Mouse (Mus musculus): ENCODE measurements around the gene Saa4. TPM values are rescaled to one million over a fixed set of nuclear protein-coding genes. Genes with fewer than 3 reads are reported as not detected.
A peak's percentile ranks its signal among the peaks of the same experiment; 100 is the strongest.
"Not testable (repeated sequence)": the region's sequence is repeated elsewhere in the genome, so short reads cannot be mapped to it uniquely, and the experiment has no call there.

Gene Saa4
- total RNA-seq, 2 experiments from 2014 or later = not detected

- no peak for DNase-seq (ENCODE audit: low spot score in 2 of 2)
Measured at GRCm38 (mm10) chr7:46716897-46717296, 15.5 kb downstream of the Saa4 start.

GRCm38 (mm10) chr7:46715600-46715999 lies 16.8 kb downstream of the Saa4 start, which contains the start of gene Saa3:
TSS of gene Saa3 (minus strand) at chr7:46715700.
- no peak for DNase-seq (ENCODE audit: low spot score in 2 of 2)

GRCm38 (mm10) chr7:46714518-46714917 lies 17.9 kb downstream of the Saa4 start:
- peak; percentile 50 to 66 for DNase-seq (ENCODE audit: low spot score in 2 of 2)

GRCm38 (mm10) chr7:46712250-46712649 lies 20.2 kb downstream of the Saa4 start:
- DNase-seq (ENCODE audit: low spot score in 2 of 2) = no peak

- DNase-seq (ENCODE audit: low spot score in 2 of 2) = peak; percentile 80 to 82
Measured at GRCm38 (mm10) chr7:46710390-46710844, 22.0 kb downstream of the Saa4 start, which contains the start of gene Saal1. TSS of gene Saal1 (minus strand) at chr7:46710680.

GRCm38 (mm10) chr7:46700521-46701025 lies 31.8 kb downstream of the Saa4 start:
- no peak for DNase-seq (ENCODE audit: low spot score in 2 of 2)

- no peak for DNase-seq (ENCODE audit: low spot score in 2 of 2)
Measured at GRCm38 (mm10) chr7:46696754-46697153, 35.6 kb downstream of the Saa4 start.

GRCm38 (mm10) chr7:46686827-46687226 lies 45.6 kb downstream of the Saa4 start:
- DNase-seq (ENCODE audit: low spot score in 2 of 2) = no peak

GRCm38 (mm10) chr7:46680732-46681131 lies 51.7 kb downstream of the Saa4 start:
- DNase-seq (ENCODE audit: low spot score in 2 of 2) = no peak

- DNase-seq (ENCODE audit: low spot score in 2 of 2) = not testable (repeated sequence)
Measured at GRCm38 (mm10) chr7:46679044-46679443, 53.4 kb downstream of the Saa4 start.

GRCm38 (mm10) chr7:46678417-46678816 lies 54.0 kb downstream of the Saa4 start:
- DNase-seq (ENCODE audit: low spot score in 2 of 2) = no peak

Other genes with a start within 250 kb of the Saa4 start
- gene Sergef, start 92.8 kb downstream of the Saa4 start, total RNA-seq (2021) = 10 to 100 TPM; 49.3 to 53.4 TPM
- under 1 TPM; 0.19 to 0.35 TPM for gene Tph1, start 60.1 kb downstream of the Saa4 start, total RNA-seq (2021)
- gene Saal1, start 21.9 kb downstream of the Saa4 start, total RNA-seq (2021) = 1 to 10 TPM; 9.0 to 9.1 TPM
- gene Saa3, start 16.9 kb downstream of the Saa4 start, total RNA-seq (2021) = not detected
- not detected for gene Saa1, start 10.4 kb upstream of the Saa4 start, total RNA-seq (2021)
- gene Saa2, start 19.2 kb upstream of the Saa4 start, total RNA-seq (2021) = not detected
- 10 to 100 TPM; 16.0 to 18.7 TPM for gene Hps5, start 63.5 kb upstream of the Saa4 start, total RNA-seq (2021)
- 10 to 100 TPM; 34.3 to 41.6 TPM for gene Gtf2h1, start 63.5 kb upstream of the Saa4 start, total RNA-seq (2021)
- 100 to 1,000 TPM; 378 to 396 TPM for gene Ldha, start 108.9 kb upstream of the Saa4 start, total RNA-seq (2021)
- not detected for gene Ldhc, start 128.6 kb upstream of the Saa4 start, total RNA-seq (2021)
- 10 to 100 TPM; 71.9 to 80.3 TPM for gene Tsg101, start 187.4 kb upstream of the Saa4 start, total RNA-seq (2021)
- 10 to 100 TPM; 10.4 to 11.3 TPM for gene Uevld, start 225.9 kb upstream of the Saa4 start, total RNA-seq (2021)